Mouse (Mus musculus) MEL (cell line): Measurements from ENCODE around the gene Ppa1.
"Not testable (repeated sequence)": the region's sequence is repeated elsewhere in the genome, so short reads cannot be mapped to it uniquely, and the experiment has no call there.

ENCODE experiments used
- CTCF ChIP-seq, 3 experiments: IDR thresholded peaks in 2 of 3; conservative IDR thresholded peaks in 1 of 3; 2 replicates each; pipeline ENCODE4 v1.5.1; 2011 to 2012; ENCODE audit warnings: low read length in 3 of 3, low read depth in 2 of 3, mild to moderate bottlenecking in 2 of 3, improper control_type of control experiment in 1 of 3, inconsistent platforms in 1 of 3, mixed read lengths in 1 of 3, moderate library complexity in 1 of 3; ENCODE audit not compliant: control insufficient read depth in 1 of 3, insufficient read depth in 1 of 3, poor library complexity in 1 of 3, severe bottlenecking in 1 of 3
- EP300 ChIP-seq, 2 experiments: IDR thresholded peaks; 2 replicates each; pipeline ENCODE4 v1.6.1; 2011; ENCODE audit warnings: improper control_type of control experiment in 2 of 2, low read length in 2 of 2, low read depth in 1 of 2, mild to moderate bottlenecking in 1 of 2
- GATA1 ChIP-seq: IDR thresholded peaks from 2 replicates; pipeline ENCODE4 v1.6.1; 2011; ENCODE audit warnings: low read depth, low read length, improper control_type of control experiment
- MAFK ChIP-seq: IDR thresholded peaks from 2 replicates; pipeline ENCODE4 v1.6.1; 2011; ENCODE audit warnings: low read depth, mild to moderate bottlenecking, low read length, improper control_type of control experiment, borderline replicate concordance
- NRF1 ChIP-seq: IDR thresholded peaks from 2 replicates; pipeline ENCODE4 v1.6.1; 2014; ENCODE audit warnings: low read depth, mild to moderate bottlenecking, inconsistent platforms, low read length, improper control_type of control experiment, moderate library complexity; ENCODE audit not compliant: poor library complexity, insufficient read depth, severe bottlenecking
- POLR2A ChIP-seq, 2 experiments: IDR thresholded peaks; 2 replicates each; pipeline ENCODE4 v1.6.1; 2011 to 2012; ENCODE audit warnings: low read length in 2 of 2, mild to moderate bottlenecking in 2 of 2, control low read depth in 1 of 2, improper control_type of control experiment in 1 of 2, low read depth in 1 of 2, moderate library complexity in 1 of 2; ENCODE audit not compliant: control insufficient read depth in 1 of 2, insufficient read depth in 1 of 2, poor library complexity in 1 of 2
- POLR2AphosphoS5 ChIP-seq: IDR thresholded peaks from 2 replicates; pipeline ENCODE4 v1.6.1; 2012; ENCODE audit warnings: low read depth, borderline replicate concordance, mild to moderate bottlenecking, inconsistent platforms, low read length, moderate library complexity, mixed read lengths
- RCOR1 ChIP-seq: IDR thresholded peaks from 2 replicates; pipeline ENCODE4 v1.6.1; 2012; ENCODE audit warnings: low read depth, mild to moderate bottlenecking, inconsistent platforms, low read length, improper control_type of control experiment
- SIN3A ChIP-seq: IDR thresholded peaks from 2 replicates; pipeline ENCODE4 v1.6.1; 2012; ENCODE audit warnings: low read length, improper control_type of control experiment, inconsistent platforms
- USF2 ChIP-seq, 2 experiments: IDR thresholded peaks; 2 replicates each; pipeline ENCODE4 v1.6.1; 2011 to 2012; ENCODE audit warnings: improper control_type of control experiment in 2 of 2, low read length in 2 of 2, borderline replicate concordance in 1 of 2, inconsistent platforms in 1 of 2, low read depth in 1 of 2, mild to moderate bottlenecking in 1 of 2; ENCODE audit not compliant: insufficient read depth in 1 of 2
- ZNF384 ChIP-seq: IDR thresholded peaks from 2 replicates; pipeline ENCODE4 v1.6.1; 2012; ENCODE audit warnings: low read depth, mild to moderate bottlenecking, inconsistent platforms, low read length, improper control_type of control experiment

- TF ChIP-seq ZNF384; POLR2A (IDR thresholded peaks at IDR 0.05; ENCODE audit: control insufficient read depth in 1 of 2, insufficient read depth in 1 of 2, low read depth in 1 of 2, low read length in 2 of 2, poor library complexity in 1 of 2); NRF1; GATA1; RCOR1; USF2 (IDR thresholded peaks at IDR 0.05; ENCODE audit: borderline replicate concordance in 1 of 2, insufficient read depth in 1 of 2, low read depth in 1 of 2, low read length in 2 of 2); MAFK; SIN3A; EP300 (IDR thresholded peaks at IDR 0.05; ENCODE audit: low read depth in 1 of 2, low read length in 2 of 2); POLR2AphosphoS5: not testable (repeated sequence)
- peak in 2 of 3 experiments; percentile 49 to 64; a peak in 5 of 6 replicates for TF ChIP-seq CTCF (IDR thresholded peaks at IDR 0.05 in 2 of 3, conservative IDR thresholded peaks at IDR 0.05 in 1 of 3; ENCODE audit: control insufficient read depth in 1 of 3, insufficient read depth in 1 of 3, low read depth in 2 of 3, low read length in 3 of 3, poor library complexity in 1 of 3, severe bottlenecking in 1 of 3)
These were observed 24.5 kb upstream of the Ppa1 start for GRCm38 (mm10) chr10:61623874-61624273.
